Mouse (Mus musculus) intestine, embryonic 14.5 days (tissue): ENCODE measurements at regions not wholly inside any gene's neighbourhood (a gene's known extent, or its start where the extent isn't known, plus 50 kb on each side); places are given as distances from the start of the nearest gene placed in this dataset.

Source experiments
- ATAC-seq: fragments of 200-750 bp; cut with Nextera tagmentation; replicated peaks from 2 replicates; pipeline ENCODE4 v1.8.0; 2017; ENCODE audit warnings: low read depth, moderate number of reproducible peaks, moderate TSS enrichment, moderate library complexity; ENCODE audit not compliant: low FRiP score, low TSS enrichment
- DNase-seq: peaks from one replicate; pipeline ENCODE4 v3.0.0-alpha.2; 2018; ENCODE audit warnings: low spot score
- H3K27ac ChIP-seq: fragments of 300-500 bp; sonication (generic); 2 replicates; pipeline ENCODE4 v1.5.1; 2014; ENCODE audit warnings: low read depth, mild to moderate bottlenecking, control low read depth
- H3K27me3 ChIP-seq: fragments of 300-500 bp; sonication (generic); replicated peaks from 2 replicates; pipeline ENCODE4 v1.6.1; 2014; ENCODE audit warnings: low read length, control low read depth; ENCODE audit not compliant: control insufficient read depth, insufficient read depth
- H3K36me3 ChIP-seq: fragments of 300-500 bp; sonication (generic); 2 replicates; pipeline ENCODE4 v1.6.1; 2014; ENCODE audit warnings: low read length, control low read depth; ENCODE audit not compliant: control insufficient read depth, insufficient read depth
- H3K4me1 ChIP-seq: fragments of 300-500 bp; sonication (generic); replicated peaks from 2 replicates; pipeline ENCODE4 v1.6.1; 2014; ENCODE audit warnings: low read length, control low read depth, mixed read lengths; ENCODE audit not compliant: control insufficient read depth, insufficient read depth
- H3K4me2 ChIP-seq: fragments of 300-500 bp; sonication (generic); 2 replicates; pipeline ENCODE4 v1.6.1; 2014; ENCODE audit warnings: low read length
- H3K4me3 ChIP-seq: fragments of 300-500 bp; sonication (generic); 2 replicates; pipeline ENCODE4 v1.5.1; 2014; ENCODE audit warnings: low read depth, low read length, control low read depth, mixed read lengths
- H3K9ac ChIP-seq: fragments of 300-500 bp; sonication (generic); 2 replicates; pipeline ENCODE4 v1.6.1; 2014; ENCODE audit warnings: mild to moderate bottlenecking, low read length
- H3K9me3 ChIP-seq: fragments of 300-500 bp; sonication (generic); 2 replicates; pipeline ENCODE4 v1.6.1; 2016; ENCODE audit warnings: low read length, control low read depth; ENCODE audit not compliant: control insufficient read depth
- WGBS: fragments of 180-500 bp; shearing (Covaris S2); extraction: QIAGEN DNeasy Blood & Tissue Kit; methylation state at CpG from one replicate; pipeline ENCODE4 v1.1.7; 2014; 5-methylcytosine and 5-hydroxymethylcytosine counted together

DNA sequence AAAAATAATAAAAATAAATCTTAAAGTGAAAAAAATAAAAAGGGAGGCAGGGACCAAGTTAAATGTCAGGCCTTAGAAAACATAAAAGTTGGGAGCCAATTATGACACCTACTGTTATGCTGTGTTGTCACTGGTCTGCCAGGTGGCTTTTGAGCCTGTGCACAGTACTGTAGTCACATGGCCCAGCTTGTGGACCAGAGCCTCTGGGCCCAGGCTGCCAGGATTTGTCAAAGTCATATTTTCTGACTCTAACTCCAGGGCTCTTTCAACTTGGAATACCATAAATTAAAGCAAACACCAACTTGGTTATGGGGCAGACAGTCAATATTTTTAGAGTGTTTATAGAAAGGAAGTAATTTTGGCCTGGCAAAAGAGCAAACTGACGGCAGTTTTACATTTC lies 137.0 kb upstream of the Ddhd1 start:
- H3K27me3 ChIP-seq: no peaks in the 10 kb centered on the region
- no peak overlapping the region for H3K27ac ChIP-seq
- ATAC-seq (no peak), DNase-seq (no peak)
- H3K4me1 ChIP-seq: no peaks in the 10 kb centered on the region
- H3K9ac ChIP-seq: no peak overlapping the region
- WGBS: 50% methylated on average over 1 of the region's 1 CpGs
- H3K9me3 ChIP-seq: no peaks in the 10 kb centered on the region
- no peak overlapping the region for H3K4me3 ChIP-seq
- H3K36me3 ChIP-seq: no peaks in the 10 kb centered on the region
- no peak overlapping the region for H3K4me2 ChIP-seq

DNA sequence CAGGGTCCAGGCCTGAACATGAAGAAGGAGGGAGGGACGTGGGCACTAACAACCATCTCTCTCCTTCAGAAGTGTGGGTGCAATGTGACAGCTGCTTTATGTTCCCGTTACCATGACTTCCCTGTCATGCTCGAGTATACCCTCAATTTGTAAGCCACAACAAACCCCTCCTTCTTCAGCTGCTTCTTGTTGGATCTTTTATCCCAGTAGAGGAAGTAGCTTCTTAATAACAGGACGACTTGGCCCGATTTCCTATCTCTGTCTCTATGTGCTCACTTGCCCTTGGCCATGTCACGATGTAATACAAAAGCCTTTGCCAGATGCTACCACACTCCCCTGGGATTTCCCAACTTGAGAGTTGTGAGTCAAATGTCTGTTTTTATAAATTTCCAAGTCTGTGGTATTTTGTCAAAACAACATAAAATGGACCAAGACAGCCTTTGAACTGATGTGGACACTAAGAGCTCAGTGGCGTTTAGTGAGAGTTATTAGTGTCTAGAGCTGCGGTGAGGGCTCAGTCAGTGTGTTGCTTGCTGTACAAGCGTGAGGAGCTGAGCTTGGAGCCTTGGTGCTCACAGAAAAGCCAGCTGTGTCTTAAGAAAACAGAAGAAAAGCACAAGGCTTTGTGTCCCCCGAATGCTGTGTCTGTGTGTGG lies 138.8 kb upstream of the Ddhd1 start:
- H3K4me3 ChIP-seq: no peak overlapping the region
- H3K4me2 ChIP-seq: no peak overlapping the region
- H3K27me3 ChIP-seq: no peaks in the 10 kb centered on the region
- ATAC-seq (no peak), DNase-seq (no peak)
- no peaks in the 10 kb centered on the region for H3K4me1 ChIP-seq
- no peak overlapping the region for H3K27ac ChIP-seq
- H3K9ac ChIP-seq: no peak overlapping the region
- WGBS: 73% methylated on average over 10 of the region's 10 CpGs
- no peaks in the 10 kb centered on the region for H3K36me3 ChIP-seq
- H3K9me3 ChIP-seq: no peaks in the 10 kb centered on the region

DNA sequence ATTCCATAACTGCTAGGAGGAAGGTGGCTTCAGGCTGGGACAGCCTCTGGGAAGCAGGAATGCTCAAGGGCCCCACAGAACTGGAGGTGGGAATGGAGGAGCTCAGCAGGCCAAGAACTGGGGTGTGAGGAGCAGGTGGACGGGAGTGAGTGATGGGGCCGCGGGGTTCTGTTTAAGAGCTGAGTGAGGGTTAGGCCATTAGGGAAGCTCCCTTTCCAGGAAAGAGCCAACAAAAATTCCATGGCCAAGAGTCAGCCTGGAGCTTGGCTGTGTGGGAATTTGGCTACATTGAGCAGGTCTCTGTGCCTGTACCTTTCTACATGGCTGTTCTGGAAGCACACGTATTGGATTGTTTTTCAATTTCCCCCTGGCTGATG lies 139.4 kb upstream of the Ddhd1 start:
- no peak overlapping the region for H3K4me2 ChIP-seq
- H3K9me3 ChIP-seq: no peaks in the 10 kb centered on the region
- no peaks in the 10 kb centered on the region for H3K36me3 ChIP-seq
- DNase-seq (no peak), ATAC-seq (no peak)
- no peaks in the 10 kb centered on the region for H3K4me1 ChIP-seq
- no peaks in the 10 kb centered on the region for H3K27me3 ChIP-seq
- H3K9ac ChIP-seq: no peak overlapping the region
- H3K27ac ChIP-seq: no peak overlapping the region
- 88% methylated on average over 4 of the region's 4 CpGs for WGBS
- no peak overlapping the region for H3K4me3 ChIP-seq

DNA sequence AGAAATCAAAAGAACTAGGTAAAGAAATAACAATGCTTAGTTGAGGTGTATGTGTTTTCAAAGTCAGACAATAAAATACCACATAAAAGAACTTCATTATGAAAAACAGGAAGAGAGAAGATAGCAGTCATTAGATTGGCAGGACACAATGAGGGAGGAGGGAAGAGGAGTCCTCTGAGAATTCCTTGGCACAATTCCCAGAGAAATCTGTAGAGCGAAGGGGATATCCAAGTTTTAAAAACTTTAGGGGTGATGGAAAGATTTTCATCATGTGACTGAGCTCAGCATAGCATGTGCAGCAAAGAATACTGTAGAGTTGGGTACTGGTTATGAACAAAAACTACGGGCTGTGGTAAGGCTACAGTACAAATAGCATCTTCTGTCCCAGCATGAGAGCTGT lies 141.3 kb upstream of the Ddhd1 start:
- 66% methylated on average over 2 of the region's 2 CpGs for WGBS
- ATAC-seq: no peak
- H3K27me3 ChIP-seq: no peaks in the 10 kb centered on the region

DNA sequence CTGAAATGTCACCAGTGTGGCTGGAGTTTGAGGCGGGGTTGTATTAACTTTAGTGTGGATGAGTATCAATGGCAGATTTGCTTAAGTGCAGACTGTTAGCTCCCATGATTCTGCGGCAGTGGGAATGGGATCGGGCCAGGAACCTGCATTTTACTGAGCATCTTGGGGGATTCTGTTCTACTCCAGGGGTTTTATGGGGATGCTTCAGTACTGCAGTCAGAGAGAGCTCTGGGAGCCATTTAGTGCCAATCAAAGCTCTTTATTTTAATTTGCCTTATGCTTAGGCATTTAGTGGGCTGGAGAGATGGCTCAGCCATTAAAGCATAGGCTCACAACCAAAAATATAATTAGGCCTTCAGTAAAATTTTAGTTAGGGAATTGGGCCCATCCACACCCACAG lies 148.0 kb upstream of the Ddhd1 start:
- H3K27me3 ChIP-seq: no peaks in the 10 kb centered on the region
- 0 out of 2 replicates have a peak, but pooled peaks cover 3% of the 10 kb centered on the region for H3K9me3 ChIP-seq
- no peak overlapping the region for H3K4me2 ChIP-seq
- peaks cover 11% of the 10 kb centered on the region; the same call in 1 of the 2 replicates for H3K4me1 ChIP-seq
- H3K36me3 ChIP-seq: no peaks in the 10 kb centered on the region
- no peak overlapping the region for H3K4me3 ChIP-seq
- WGBS: 95% methylated on average over 3 of the region's 3 CpGs
- ATAC-seq (no peak), DNase-seq (no peak)
- no peak overlapping the region for H3K27ac ChIP-seq
- H3K9ac ChIP-seq: no peak overlapping the region

More for the DNA sequence above, 141.3 kb upstream of the Ddhd1 start:
- Histone ChIP-seq H3K36me3 (no peaks in the 10 kb centered on the region), H3K4me2 (no peak overlapping the region), H3K4me1 (no peaks in the 10 kb centered on the region), H3K9ac (no peak overlapping the region), H3K27ac (no peak overlapping the region), H3K4me3 (no peak overlapping the region), H3K9me3 (0 out of 2 replicates have a peak, but pooled peaks cover 3% of the 10 kb centered on the region)
- DNase-seq: no peak

DNA sequence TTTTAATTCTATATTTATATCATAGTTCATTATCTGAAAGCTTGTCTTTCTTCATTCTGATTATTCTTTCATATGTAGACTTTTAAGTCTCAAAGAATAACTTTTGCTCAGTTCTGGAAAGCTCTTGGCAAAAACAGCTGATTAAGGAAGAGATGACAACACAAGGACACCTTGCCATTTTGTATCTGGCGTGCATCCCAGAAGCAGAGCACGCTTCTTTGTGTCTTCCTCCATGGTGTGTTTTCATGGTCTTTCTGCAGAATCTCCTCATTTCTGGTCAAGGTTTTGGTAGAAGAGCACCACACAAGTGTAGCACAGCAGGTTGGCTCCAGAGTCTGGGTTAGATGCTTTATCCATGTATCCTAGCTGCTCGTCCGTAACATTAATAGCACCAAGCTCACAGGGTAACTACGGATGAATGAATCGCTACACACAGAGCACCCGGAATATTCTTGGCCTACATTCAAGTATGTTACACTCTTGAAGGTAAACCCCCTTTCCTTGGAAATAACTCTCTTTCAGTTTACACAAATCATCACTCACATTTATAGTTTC lies 148.9 kb upstream of the Ddhd1 start:
- H3K36me3 ChIP-seq: no peaks in the 10 kb centered on the region
- DNase-seq (no peak), ATAC-seq (no peak)
- H3K9me3 ChIP-seq: 0 out of 2 replicates have a peak, but pooled peaks cover 3% of the 10 kb centered on the region
- H3K4me1 ChIP-seq: peaks cover 11% of the 10 kb centered on the region; the same call in 1 of the 2 replicates
- no peak overlapping the region for H3K9ac ChIP-seq
- H3K27ac ChIP-seq: no peak overlapping the region
- WGBS: 49% methylated on average over 7 of the region's 7 CpGs
- no peaks in the 10 kb centered on the region for H3K27me3 ChIP-seq
- H3K4me3 ChIP-seq: no peak overlapping the region
- no peak overlapping the region for H3K4me2 ChIP-seq

DNA sequence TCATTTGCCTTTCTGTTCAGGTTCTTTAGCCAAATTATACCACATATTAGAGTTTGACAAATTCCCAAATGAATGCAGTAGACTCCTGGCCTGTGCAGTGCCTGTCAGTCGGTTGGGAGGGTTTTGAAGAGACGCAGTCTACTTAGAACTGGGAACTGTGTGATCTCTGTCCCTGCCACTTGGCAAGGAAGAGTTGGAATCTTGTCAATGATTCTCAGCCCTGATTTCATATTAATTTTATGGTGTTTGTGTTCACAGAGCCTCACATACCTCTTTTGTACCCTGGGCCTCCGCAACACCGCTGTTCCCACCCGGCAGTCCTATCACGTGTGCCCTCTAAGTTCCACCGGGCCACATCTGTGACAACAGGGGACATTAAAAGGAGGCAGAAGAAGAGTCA lies 149.8 kb upstream of the Ddhd1 start:
- ATAC-seq (no peak), DNase-seq (no peak)
- peaks cover 11% of the 10 kb centered on the region; the same call in 1 of the 2 replicates for H3K4me1 ChIP-seq
- 0 out of 2 replicates have a peak, but pooled peaks cover 5% of the 10 kb centered on the region for H3K9me3 ChIP-seq
- H3K27ac ChIP-seq: no peak overlapping the region
- no peaks in the 10 kb centered on the region for H3K27me3 ChIP-seq
- no peak overlapping the region for H3K9ac ChIP-seq
- WGBS: 84% methylated on average over 7 of the region's 7 CpGs
- no peak overlapping the region for H3K4me3 ChIP-seq
- H3K4me2 ChIP-seq: no peak overlapping the region
- H3K36me3 ChIP-seq: no peaks in the 10 kb centered on the region

DNA sequence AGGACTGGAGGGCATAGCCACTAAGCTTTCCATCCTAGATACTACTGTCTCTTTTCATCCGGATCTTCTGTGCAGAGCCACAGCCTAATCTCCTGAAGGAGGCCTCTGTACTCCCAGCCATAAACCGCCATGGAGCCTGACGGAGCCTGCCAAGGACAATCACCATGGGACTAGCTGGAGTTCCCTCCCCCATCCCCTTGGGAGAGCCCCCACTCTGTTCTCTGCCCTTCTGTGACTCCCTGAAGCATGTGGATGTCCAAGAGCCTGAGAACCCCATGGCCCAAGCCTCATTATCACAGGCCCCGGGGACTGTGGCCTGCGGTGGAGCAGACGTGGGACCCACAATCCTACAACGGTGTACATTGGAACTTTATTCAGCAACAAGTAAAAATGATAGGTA lies 151.5 kb upstream of the Ddhd1 start:
- no peak overlapping the region for H3K27ac ChIP-seq
- no peaks in the 10 kb centered on the region for H3K27me3 ChIP-seq
- H3K4me1 ChIP-seq: peaks cover 11% of the 10 kb centered on the region; the same call in 1 of the 2 replicates
- 0 out of 2 replicates have a peak, but pooled peaks cover 2% of the 10 kb centered on the region for H3K9me3 ChIP-seq
- DNase-seq (no peak), ATAC-seq (no peak)
- WGBS: 92% methylated on average over 7 of the region's 7 CpGs
- H3K9ac ChIP-seq: no peak overlapping the region
- H3K4me3 ChIP-seq: no peak overlapping the region
- no peaks in the 10 kb centered on the region for H3K36me3 ChIP-seq
- no peak overlapping the region for H3K4me2 ChIP-seq

DNA sequence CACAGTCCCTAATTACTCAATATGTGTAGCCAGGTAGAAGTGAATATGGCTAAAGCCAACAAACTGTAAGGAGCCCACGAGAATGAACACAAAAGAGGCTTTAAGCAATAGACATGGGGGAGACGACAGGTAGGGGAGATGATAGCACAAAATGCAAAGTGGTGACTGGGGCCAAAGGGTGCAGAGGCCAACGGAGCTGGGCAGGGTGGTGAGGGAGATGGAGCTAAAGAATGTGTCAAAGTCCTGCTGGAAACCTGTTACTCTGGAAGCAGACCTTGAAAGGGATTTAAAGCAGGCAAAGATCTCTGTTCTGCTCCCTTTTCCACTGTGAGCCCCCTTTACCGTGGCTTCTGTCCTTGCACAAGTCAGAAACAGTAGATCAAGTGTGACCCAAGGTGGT lies 152.2 kb upstream of the Ddhd1 start:
- Histone ChIP-seq H3K9ac (no peak overlapping the region), H3K36me3 (no peaks in the 10 kb centered on the region), H3K4me2 (no peak overlapping the region), H3K27ac (no peak overlapping the region), H3K9me3 (0 out of 2 replicates have a peak, but pooled peaks cover 2% of the 10 kb centered on the region), H3K27me3 (no peaks in the 10 kb centered on the region), H3K4me3 (no peak overlapping the region), H3K4me1 (peaks cover 11% of the 10 kb centered on the region; the same call in 1 of the 2 replicates)
- ATAC-seq (no peak), DNase-seq (no peak)
- 72% methylated on average over 4 of the region's 4 CpGs for WGBS
